Mouse (Mus musculus): ENCODE results near the gene Aldh3a1.

Aldh3a1 gene

DNA sequence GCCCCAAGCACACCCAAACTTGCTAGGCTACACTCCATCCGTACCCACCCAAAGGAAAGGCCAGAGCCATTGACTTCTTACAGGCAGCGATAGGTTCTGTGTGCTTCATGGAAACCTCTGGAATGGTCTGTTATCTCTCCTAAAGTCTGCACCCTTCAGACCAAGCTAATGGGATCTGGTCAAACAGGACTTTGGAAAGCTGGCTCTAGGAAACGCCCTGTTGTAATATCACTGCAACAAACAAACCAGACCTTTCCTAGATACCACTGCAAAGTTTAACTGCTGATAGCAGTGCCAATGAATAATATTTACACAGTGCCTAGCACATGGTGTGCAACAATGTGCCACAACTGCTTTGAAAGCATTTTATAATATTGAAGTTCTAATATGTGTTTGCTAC, 28.7 kb downstream of the Aldh3a1 start:
- DNase-seq (ENCODE audit: low spot score): no peak

DNA sequence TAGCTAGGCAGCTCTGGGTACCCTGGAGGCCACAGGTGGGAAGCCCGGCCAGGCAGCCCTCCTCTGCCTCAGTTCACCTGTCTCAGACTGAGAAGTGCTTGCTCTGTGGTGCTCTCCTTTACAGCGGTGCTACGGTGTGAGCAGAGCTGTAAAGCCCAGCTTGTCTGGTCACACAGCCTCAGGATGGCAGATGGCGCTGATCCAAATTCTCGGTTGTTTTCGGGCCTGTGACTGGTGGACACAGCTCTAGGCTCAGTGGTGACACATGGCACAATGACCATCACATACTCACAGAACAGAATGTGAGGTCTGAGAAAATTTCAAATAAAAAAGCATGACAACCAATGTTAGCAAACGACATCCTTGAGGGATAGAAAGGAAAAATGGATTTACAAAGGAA, 37.1 kb downstream of the Aldh3a1 start:
- no peak for DNase-seq (ENCODE audit: low spot score)

DNA sequence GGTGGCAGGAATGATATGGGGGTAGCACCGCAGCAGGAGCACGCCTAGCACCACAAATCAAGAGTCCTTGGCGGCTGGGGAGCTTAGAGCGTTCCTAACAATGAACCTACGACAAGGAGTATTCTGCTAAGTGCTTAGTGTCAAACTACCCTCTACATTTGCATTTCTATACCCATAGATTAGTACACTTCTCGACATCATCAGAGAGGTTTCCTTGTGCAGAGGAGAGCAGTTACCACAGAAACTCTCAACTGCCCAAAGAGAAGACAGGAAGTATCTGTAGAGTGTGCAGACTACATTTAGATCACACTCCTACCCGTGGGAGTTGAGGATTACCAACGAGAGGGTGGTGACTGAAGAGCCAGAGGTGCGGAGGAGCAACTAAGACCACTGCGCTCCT, 44.4 kb downstream of the Aldh3a1 start:
- no peak for DNase-seq (ENCODE audit: low spot score)

DNA sequence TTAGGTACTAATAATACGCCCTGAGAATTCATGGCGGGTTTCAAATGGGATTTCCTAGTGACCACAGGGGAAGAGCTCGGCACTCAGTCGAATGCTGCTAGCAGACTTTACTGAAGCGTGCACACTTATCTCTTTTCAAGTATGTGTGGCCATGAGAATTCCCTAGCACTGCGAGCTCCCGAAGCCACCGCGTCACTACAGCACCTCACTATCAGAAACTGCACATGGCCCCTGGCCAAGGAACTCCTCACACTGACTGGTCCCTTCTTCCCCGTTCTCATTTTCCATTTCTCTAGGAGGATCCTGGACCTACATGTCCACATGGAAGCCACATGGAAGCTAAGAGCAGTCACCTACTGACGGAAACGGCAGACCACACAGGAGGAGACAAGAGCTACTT, 45.5 kb downstream of the Aldh3a1 start:
- DNase-seq (ENCODE audit: low spot score): no peak

DNA sequence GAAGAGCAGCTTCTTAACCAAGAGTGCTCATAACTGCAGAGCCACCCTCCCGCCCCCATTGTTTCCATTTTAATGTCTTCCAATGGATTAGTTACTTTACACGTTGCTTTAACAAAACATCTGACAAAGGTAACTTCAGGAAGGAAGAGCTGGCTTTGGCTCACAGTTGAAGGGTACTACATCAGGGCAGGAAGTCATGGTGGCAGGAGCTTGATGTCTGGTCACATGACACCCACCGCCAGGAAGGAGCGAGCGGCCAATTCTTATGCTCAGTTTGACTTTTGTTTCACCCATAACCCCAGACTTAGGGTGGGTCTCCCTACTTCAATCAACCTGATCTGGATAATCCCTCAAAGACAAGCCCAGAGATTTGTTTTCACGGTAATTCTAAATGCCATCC, 51.8 kb downstream of the Aldh3a1 start:
- DNase-seq (ENCODE audit: low spot score): no peak

DNA sequence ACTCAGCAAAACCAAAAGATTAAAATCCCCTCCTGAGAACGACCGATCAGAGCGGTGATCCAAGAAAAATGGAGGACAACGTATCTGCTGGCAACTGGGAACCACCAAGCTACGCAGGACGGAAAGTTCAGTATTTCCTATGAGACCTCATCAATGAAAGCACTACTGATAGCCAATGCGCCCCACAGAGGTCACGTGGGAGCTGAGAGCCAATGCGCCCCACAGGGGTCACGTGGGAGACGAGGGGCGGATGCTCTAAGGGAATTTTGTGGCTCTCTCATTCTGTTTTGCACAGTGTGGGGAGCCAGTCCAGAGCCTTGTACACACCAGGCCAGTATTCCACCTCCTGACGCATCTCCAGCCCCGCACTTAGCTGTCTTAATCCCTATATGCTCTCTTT, 55.2 kb downstream of the Aldh3a1 start:
- no peak for DNase-seq (ENCODE audit: low spot score)

DNA sequence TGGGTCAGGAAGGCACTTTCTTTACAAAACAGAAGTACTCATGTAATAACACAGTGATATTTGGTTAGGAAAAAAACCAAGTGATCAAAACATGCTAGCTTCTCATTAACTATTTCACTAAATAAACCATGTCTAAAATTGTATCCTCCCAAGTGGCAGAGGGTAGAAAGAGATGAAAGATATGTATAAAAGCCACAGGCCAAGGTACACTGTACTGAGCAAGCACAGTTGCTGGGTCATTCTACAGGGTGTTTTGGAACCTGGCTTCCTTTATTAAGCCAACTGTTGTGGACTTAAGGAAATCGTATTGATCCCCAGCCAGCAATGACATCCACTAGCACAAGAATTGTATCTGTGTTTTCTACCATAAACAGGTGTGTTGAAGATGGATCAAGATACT, 56.5 kb downstream of the Aldh3a1 start:
- no peak for DNase-seq (ENCODE audit: low spot score)

DNA sequence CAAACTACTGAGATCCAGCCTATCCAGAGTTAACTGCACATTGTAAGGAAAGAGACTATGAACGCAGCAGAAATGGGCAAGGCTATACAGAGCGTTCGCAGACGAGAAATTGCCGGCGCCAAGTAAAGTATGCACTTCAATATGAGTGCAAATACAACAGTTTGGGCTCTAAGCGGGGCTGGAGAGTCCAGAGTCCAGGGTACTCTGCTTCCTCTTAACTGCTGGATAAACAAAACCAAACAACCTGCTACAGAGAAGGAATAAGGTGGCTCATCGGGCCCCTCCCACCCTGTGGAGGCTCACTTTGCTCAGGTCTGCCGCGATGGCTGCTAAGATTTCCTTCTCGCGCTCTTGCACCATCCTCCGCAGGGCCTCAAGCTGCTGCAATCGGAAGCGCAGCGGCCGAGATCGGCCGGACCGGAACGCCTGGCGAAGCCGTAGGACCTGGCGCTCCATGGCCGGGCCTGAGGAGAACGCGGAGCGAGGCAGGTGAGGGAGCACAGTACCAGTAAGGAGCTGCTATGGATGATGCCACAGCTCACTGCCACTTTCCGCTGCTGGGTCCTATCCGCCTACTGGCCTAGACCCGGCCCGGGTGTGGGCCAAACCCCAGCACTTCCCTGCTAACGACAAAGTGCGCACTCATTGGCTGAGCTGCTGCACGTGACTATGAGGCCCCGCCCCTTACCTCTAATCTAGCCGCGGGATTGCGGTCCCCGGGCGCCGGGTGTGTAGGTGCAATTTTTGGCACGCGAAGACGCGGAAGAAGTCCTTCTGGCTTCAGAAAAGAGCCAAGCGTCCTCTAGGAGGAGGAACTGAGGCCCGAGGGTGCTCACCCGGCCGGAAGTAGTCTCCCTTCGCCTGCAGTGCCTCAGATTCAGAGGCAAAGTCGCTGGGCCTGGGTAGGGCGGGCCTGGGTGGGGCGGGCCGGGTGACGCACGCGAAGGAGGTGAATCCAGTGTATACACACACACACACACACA, 59.5 kb downstream of the Aldh3a1 start, which contains the start of gene Aldh3a2:
Gene Aldh3a2 (minus strand): TSS at position 914 of the 983 bp plus-strand sequence.
- DNase-seq (ENCODE audit: low spot score): peak; percentile 91
